Mouse (Mus musculus) liver, embryonic 16.5 days (tissue): ENCODE measurements around the gene Tbx10. TPM values are rescaled to one million over a fixed set of nuclear protein-coding genes. Genes with fewer than 3 reads are reported as not detected.
"Not testable (repeated sequence)": the region's sequence is repeated elsewhere in the genome, so short reads cannot be mapped to it uniquely, and the experiment has no call there.

Source experiments
- ATAC-seq: fragments of 200-750 bp; cut with Nextera tagmentation; 2 replicates; pipeline ENCODE4 v1.8.0; 2017; ENCODE audit warnings: low read depth, mild to moderate bottlenecking, moderate number of reproducible peaks, moderate library complexity
- H3K27ac ChIP-seq: fragments of 300-500 bp; sonication (generic); 2 replicates; pipeline ENCODE4 v1.5.1; 2014; ENCODE audit warnings: mild to moderate bottlenecking, low read length
- H3K27me3 ChIP-seq: fragments of 300-500 bp; sonication (generic); 2 replicates; pipeline ENCODE4 v1.6.1; 2014; ENCODE audit warnings: low read depth, low read length, mixed read lengths; ENCODE audit not compliant: control insufficient read depth, insufficient read depth
- H3K36me3 ChIP-seq: fragments of 300-500 bp; sonication (generic); 2 replicates; pipeline ENCODE4 v1.6.1; 2014; ENCODE audit warnings: mild to moderate bottlenecking; ENCODE audit not compliant: control insufficient read depth, insufficient read depth
- H3K4me1 ChIP-seq: fragments of 300-500 bp; sonication (generic); 2 replicates; pipeline ENCODE4 v1.6.1; 2014; ENCODE audit warnings: low read depth, low read length, mixed read lengths; ENCODE audit not compliant: control insufficient read depth
- H3K4me2 ChIP-seq: fragments of 300-500 bp; sonication (generic); 2 replicates; pipeline ENCODE4 v1.6.1; 2014; ENCODE audit warnings: low read depth, low read length, mixed read lengths
- H3K4me3 ChIP-seq: fragments of 300-500 bp; sonication (generic); 2 replicates; pipeline ENCODE4 v1.5.1; 2014; ENCODE audit warnings: low read depth, mild to moderate bottlenecking, low read length
- H3K9ac ChIP-seq: fragments of 300-500 bp; sonication (generic); 2 replicates; pipeline ENCODE4 v1.6.1; 2014; ENCODE audit warnings: low read depth, low read length
- H3K9me3 ChIP-seq: fragments of 300-500 bp; sonication (generic); replicated peaks from 2 replicates; pipeline ENCODE4 v1.6.1; 2016; ENCODE audit warnings: low read length; ENCODE audit not compliant: control insufficient read depth
- WGBS: fragments of 180-500 bp; shearing (Covaris S2); extraction: QIAGEN DNeasy Blood & Tissue Kit; methylation state at CpG from one replicate; pipeline ENCODE4 v1.1.7; 2014; ENCODE audit not compliant: insufficient replicate concordance; 5-methylcytosine and 5-hydroxymethylcytosine counted together
- polyA plus RNA-seq: library from polyadenylated mRNA; unstranded; fragments of >200 nt; fragmentation: Nextera tagmentation; extraction: Ambion mirVana; gene quantifications from 2 replicates; pipeline ENCODE4 v1.2.1, GENCODE M21; 2015

Gene Tbx10
- polyA plus RNA-seq, 1 experiment from 2014 or later = not detected

DNA sequence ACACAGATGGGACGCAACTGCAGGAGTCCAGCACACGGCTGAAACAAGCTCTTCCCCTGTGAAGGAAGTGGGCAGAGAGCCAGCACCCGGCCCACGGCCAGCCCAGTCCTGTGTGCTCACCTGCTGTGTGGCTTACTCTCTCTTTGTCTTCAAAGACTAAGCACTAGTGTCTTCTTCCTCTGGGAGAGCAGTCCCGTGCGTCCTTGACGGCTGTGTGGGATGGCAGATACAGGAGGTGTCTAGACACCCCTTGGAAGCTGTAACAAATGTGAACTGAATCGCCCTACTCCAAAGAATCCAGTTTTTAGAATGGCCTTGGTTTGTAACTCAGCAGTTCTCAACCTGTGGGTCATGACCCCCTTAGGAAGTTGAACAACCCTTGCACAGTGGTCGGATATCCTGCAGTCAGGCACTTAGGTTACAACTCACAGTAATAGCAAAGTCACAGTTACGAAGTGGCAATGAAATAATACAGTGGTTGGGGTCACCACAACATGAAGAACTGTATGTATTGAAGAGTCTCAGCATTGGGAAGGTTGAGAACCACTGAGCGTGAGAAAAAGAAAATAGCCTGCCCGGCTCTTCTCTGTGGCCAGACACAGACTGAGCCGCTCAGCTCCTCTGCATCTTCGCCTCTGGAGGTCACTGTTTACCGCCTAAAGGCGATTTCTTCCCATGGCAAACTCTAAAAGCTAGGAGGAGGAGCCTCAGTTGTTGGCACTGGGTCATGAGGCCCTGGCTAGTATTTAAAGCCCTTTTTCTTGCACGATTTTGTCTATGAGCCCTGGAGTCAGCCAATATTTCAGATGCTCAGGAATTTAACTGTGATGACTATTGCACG lies 26.4 kb downstream of the Tbx10 start:
- Histone ChIP-seq H3K9ac (peak overlapping the region; percentile 22; the same call in 1 of the 2 replicates), H3K4me3 (no peak overlapping the region), H3K9me3 (no peaks in the 10 kb centered on the region), H3K36me3 (no peaks in the 10 kb centered on the region), H3K27ac (0 out of 2 replicates have a peak overlapping the region, but pooled peaks have one; percentile 14), H3K27me3 (no peaks in the 10 kb centered on the region), H3K4me1 (peaks cover 25% of the 10 kb centered on the region), H3K4me2 (peak overlapping the region; percentile 21; the same call in 1 of the 2 replicates)
- ATAC-seq = peak; percentile 78
- WGBS = 29% methylated on average over 18 of the region's 18 CpGs

- no peak overlapping the region for H3K4me2 ChIP-seq
- no peak for ATAC-seq
- no peaks in the 10 kb centered on the region; the same call in 1 of the 2 replicates for H3K9me3 ChIP-seq
- no peak overlapping the region for H3K4me3 ChIP-seq
- H3K4me1 ChIP-seq = peaks cover 12% of the 10 kb centered on the region
- H3K9ac ChIP-seq = no peak overlapping the region
- 54% methylated on average over 7 of the region's 7 CpGs for WGBS
- H3K36me3 ChIP-seq = no peaks in the 10 kb centered on the region
- H3K27ac ChIP-seq = no peak overlapping the region
- no peaks in the 10 kb centered on the region for H3K27me3 ChIP-seq
These were observed 30.6 kb downstream of the Tbx10 start for GRCm38 (mm10) chr19:4023185-4023584.

DNA sequence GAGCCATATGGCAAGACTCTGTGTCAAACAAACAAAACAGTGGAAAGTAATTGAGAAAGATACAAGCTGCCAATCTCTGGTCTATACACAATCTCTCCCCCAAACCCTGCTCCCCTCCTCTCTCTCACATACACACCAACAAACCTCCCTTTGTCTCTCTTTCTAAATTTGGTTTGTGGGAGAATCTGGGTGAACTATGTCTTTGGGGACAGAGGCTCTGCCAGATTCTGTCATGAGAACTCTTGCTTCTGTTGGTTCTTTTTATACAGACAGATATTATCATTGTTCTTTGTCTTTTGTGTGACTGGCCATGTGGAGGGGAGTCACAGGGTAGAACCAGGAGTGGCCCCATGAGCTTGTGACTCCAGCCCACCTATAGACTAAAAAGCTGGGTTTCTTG lies 35.0 kb downstream of the Tbx10 start:
- no peak overlapping the region for H3K4me3 ChIP-seq

DNA sequence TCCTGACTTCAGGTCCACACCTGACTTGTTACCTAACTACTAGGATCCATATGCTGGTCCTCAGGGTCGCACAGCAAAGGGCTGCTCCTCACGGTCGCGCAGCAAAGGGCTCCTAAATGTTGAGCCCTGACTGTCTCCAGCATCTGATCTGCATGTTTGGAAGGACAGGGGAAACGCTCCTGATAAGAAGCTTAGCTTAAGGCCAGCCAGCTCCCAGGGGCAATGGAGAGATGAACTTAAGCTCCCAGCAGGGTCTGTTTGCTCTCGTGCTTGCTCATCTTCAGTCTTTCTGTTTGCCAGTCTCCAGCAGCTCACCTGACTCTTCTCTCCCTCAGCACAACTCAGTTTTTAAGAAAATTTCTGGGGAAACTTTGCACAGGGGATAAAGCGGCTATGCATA lies 40.1 kb downstream of the Tbx10 start:
- no peak for ATAC-seq
- Histone ChIP-seq H3K9ac (no peak overlapping the region), H3K9me3 (no peaks in the 10 kb centered on the region), H3K36me3 (no peaks in the 10 kb centered on the region; the same call in 1 of the 2 replicates), H3K27me3 (no peaks in the 10 kb centered on the region), H3K4me1 (peaks cover 12% of the 10 kb centered on the region), H3K4me2 (no peak overlapping the region), H3K4me3 (no peak overlapping the region), H3K27ac (peak overlapping the region; percentile 60)
- 45% methylated on average over 7 of the region's 7 CpGs for WGBS

More for the DNA sequence above, 35.0 kb downstream of the Tbx10 start:
- H3K36me3 ChIP-seq = no peaks in the 10 kb centered on the region
- ATAC-seq = no peak
- H3K9me3 ChIP-seq = no peaks in the 10 kb centered on the region; the same call in 1 of the 2 replicates
- H3K4me2 ChIP-seq = no peak overlapping the region
- H3K27ac ChIP-seq = no peak overlapping the region
- H3K9ac ChIP-seq = no peak overlapping the region
- no peaks in the 10 kb centered on the region for H3K4me1 ChIP-seq
- no peaks in the 10 kb centered on the region for H3K27me3 ChIP-seq

GRCm38 (mm10) chr19:4033298-4033697 lies 40.7 kb downstream of the Tbx10 start:
- peak; percentile 57 for ATAC-seq
- Histone ChIP-seq H3K9ac (no peak overlapping the region), H3K9me3 (no peaks in the 10 kb centered on the region), H3K27me3 (no peaks in the 10 kb centered on the region), H3K4me3 (no peak overlapping the region), H3K27ac (peak overlapping the region; percentile 60), H3K4me2 (no peak overlapping the region), H3K36me3 (no peaks in the 10 kb centered on the region; the same call in 1 of the 2 replicates), H3K4me1 (peaks cover 17% of the 10 kb centered on the region)
- 57% methylated on average over 3 of the region's 3 CpGs for WGBS

DNA sequence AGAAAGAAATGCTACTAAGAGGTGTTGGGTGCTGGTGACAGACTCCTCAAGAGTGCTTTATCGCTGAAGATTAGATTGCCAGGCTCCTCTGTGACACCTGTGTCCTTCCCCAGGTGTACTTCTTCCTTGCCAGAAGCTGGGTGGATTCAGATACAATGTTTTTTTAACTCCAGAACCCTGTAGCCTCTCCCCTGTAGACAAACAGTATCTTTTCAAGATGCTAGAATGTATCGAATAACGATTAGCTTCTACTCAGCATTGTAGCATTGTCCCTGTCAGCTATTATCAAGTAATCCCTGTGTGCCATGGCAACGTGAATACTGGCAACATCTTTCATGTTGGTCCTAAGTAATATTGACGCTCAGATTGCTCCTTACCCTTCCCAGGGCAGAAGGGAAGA lies 41.2 kb downstream of the Tbx10 start:
- Histone ChIP-seq H3K36me3 (no peaks in the 10 kb centered on the region; the same call in 1 of the 2 replicates), H3K27me3 (no peaks in the 10 kb centered on the region), H3K9ac (no peak overlapping the region), H3K27ac (peak overlapping the region; percentile 8; the same call in 1 of the 2 replicates), H3K9me3 (no peaks in the 10 kb centered on the region), H3K4me1 (peaks cover 19% of the 10 kb centered on the region), H3K4me2 (no peak overlapping the region), H3K4me3 (no peak overlapping the region)
- no peak for ATAC-seq
- WGBS = 60% methylated on average over 5 of the region's 5 CpGs

DNA sequence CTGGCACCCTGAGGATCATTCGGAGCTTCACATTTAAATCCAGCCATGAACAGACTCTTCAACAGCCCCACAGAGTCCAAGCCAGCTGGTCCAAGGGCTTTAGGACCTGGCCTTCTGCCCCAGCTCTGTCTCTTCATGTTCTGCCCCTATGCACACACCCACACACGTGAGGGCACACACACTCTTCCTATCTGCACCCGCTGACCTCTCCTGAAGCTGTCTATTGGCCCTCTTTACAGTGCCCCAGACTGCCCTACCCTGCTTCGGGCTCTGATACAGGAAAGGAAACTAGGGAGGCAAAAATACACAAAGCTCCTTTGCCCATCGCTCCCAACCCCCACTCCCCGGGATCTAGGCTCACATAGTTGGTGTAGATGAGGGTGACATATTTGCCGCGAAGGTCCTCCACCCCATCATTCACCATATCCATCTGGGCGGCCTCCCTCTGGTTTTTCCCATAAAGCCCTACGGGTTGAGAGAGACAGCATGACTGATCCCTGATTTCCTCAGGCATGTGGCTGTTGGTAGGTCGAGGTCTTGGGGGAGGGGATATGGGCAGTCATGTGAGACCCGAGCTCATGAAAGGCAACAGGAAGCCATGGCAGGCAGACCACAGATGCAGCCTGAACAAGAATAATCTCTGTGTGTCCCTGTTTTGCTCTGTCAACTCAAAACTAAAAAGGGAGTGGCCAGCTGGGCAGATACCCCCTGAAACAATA lies 43.9 kb downstream of the Tbx10 start:
- Histone ChIP-seq H3K4me2 (peak overlapping the region; percentile 53), H3K4me3 (peak overlapping the region; percentile 39), H3K4me1 (peaks cover 19% of the 10 kb centered on the region), H3K27me3 (no peaks in the 10 kb centered on the region), H3K36me3 (no peaks in the 10 kb centered on the region; the same call in 1 of the 2 replicates), H3K27ac (peak overlapping the region; percentile 52), H3K9me3 (no peaks in the 10 kb centered on the region), H3K9ac (peak overlapping the region; percentile 15; the same call in 1 of the 2 replicates)
- peak; percentile 35 for ATAC-seq
- 48% methylated on average over 12 of the region's 12 CpGs for WGBS

GRCm38 (mm10) chr19:4037154-4037787 lies 44.7 kb downstream of the Tbx10 start:
- Histone ChIP-seq H3K4me2 (peak overlapping the region; percentile 89), H3K4me3 (peak overlapping the region; percentile 70), H3K4me1 (peaks cover 19% of the 10 kb centered on the region), H3K9ac (peak overlapping the region; percentile 80), H3K27ac (peak overlapping the region; percentile 78)
- not testable (repeated sequence) for ATAC-seq, H3K27me3 ChIP-seq, H3K9me3 ChIP-seq, H3K36me3 ChIP-seq
- WGBS = 20% methylated on average over 7 of the region's 8 CpGs
